Mouse (Mus musculus) hindbrain, postnatal 0 days (tissue): ENCODE data around the gene Slc22a2. TPM values are rescaled to one million over a fixed set of nuclear protein-coding genes. Genes with fewer than 3 reads are reported as not detected.

Source experiments
- ATAC-seq: fragments of 200-750 bp; cut with Nextera tagmentation; 2 replicates; pipeline ENCODE4 v1.8.0; 2017; ENCODE audit warnings: mild to moderate bottlenecking, moderate TSS enrichment, moderate library complexity
- DNase-seq: peaks from one replicate; pipeline ENCODE4 v3.0.0-alpha.2; 2015; ENCODE audit warnings: low spot score
- H3K27ac ChIP-seq: fragments of 300-500 bp; sonication (generic); 2 replicates; pipeline ENCODE4 v1.5.1; 2014; ENCODE audit warnings: mild to moderate bottlenecking
- H3K27me3 ChIP-seq: fragments of 300-500 bp; sonication (generic); 2 replicates; pipeline ENCODE4 v1.6.1; 2014; ENCODE audit warnings: low read length, mixed read lengths; ENCODE audit not compliant: insufficient read depth
- H3K36me3 ChIP-seq: fragments of 300-500 bp; sonication (generic); 2 replicates; pipeline ENCODE4 v1.6.1; 2014; ENCODE audit warnings: low read length, mixed read lengths; ENCODE audit not compliant: insufficient read depth
- H3K4me1 ChIP-seq: fragments of 300-500 bp; sonication (generic); 2 replicates; pipeline ENCODE4 v1.6.1; 2014; ENCODE audit warnings: antibody characterized with exemption, low read length, mixed read lengths; ENCODE audit not compliant: insufficient read depth
- H3K4me2 ChIP-seq: fragments of 300-500 bp; sonication (generic); 2 replicates; pipeline ENCODE4 v1.6.1; 2014; ENCODE audit warnings: low read depth, mild to moderate bottlenecking, low read length, moderate library complexity, mixed read lengths
- H3K4me3 ChIP-seq: fragments of 300-500 bp; sonication (generic); 2 replicates; pipeline ENCODE4 v1.5.1; 2014; ENCODE audit warnings: low read length
- H3K9ac ChIP-seq: fragments of 300-500 bp; sonication (generic); replicated peaks from 2 replicates; pipeline ENCODE4 v1.6.1; 2014; ENCODE audit warnings: mild to moderate bottlenecking, low read length, moderate library complexity, mixed read lengths
- H3K9me3 ChIP-seq: fragments of 300-500 bp; sonication (generic); 2 replicates; pipeline ENCODE4 v1.6.1; 2016; ENCODE audit warnings: low read length, mixed read lengths
- CTCF ChIP-seq: IDR thresholded peaks from 2 replicates; pipeline ENCODE4 v1.5.1; 2016; ENCODE audit warnings: antibody characterized with exemption, control low read depth, low read depth
- WGBS: fragments of 180-500 bp; shearing (Covaris S2); extraction: QIAGEN DNeasy Blood & Tissue Kit; methylation state at CpG from one replicate; pipeline ENCODE4 v1.1.7; 2014; 5-methylcytosine and 5-hydroxymethylcytosine counted together
- polyA plus RNA-seq: library from polyadenylated mRNA; unstranded; fragments of >200 nt; fragmentation: Nextera tagmentation; extraction: Ambion mirVana; gene quantifications from 2 replicates; pipeline ENCODE4 v1.2.1, GENCODE M21; 2015
- total RNA-seq: library from RNA; depleted of rRNA; stranded (reverse); fragments of >200 nt; gene quantifications from 2 replicates; pipeline ENCODE4 v1.2.3, GENCODE M21; 2014

Gene Slc22a2
- total and polyA plus RNA-seq, 2 experiments from 2014 or later: 0.78 to 1.2 TPM

GRCm38 (mm10) chr17:12627983-12628382 is 44.1 kb downstream of the Slc22a2 start:
- no peak for DNase-seq
- Histone ChIP-seq H3K36me3 (no peaks in the 10 kb centered on the region), H3K4me2 (no peak overlapping the region), H3K4me1 (0 out of 2 replicates have a peak, but pooled peaks cover 6% of the 10 kb centered on the region), H3K4me3 (no peak overlapping the region), H3K27ac (no peak overlapping the region), H3K9me3 (peaks cover 3% of the 10 kb centered on the region; the same call in 1 of the 2 replicates), H3K9ac (no peak overlapping the region), H3K27me3 (no peaks in the 10 kb centered on the region)
- no peak for ATAC-seq
- 88% methylated on average over 4 of the region's 4 CpGs for WGBS
- TF ChIP-seq CTCF: no peak

DNA sequence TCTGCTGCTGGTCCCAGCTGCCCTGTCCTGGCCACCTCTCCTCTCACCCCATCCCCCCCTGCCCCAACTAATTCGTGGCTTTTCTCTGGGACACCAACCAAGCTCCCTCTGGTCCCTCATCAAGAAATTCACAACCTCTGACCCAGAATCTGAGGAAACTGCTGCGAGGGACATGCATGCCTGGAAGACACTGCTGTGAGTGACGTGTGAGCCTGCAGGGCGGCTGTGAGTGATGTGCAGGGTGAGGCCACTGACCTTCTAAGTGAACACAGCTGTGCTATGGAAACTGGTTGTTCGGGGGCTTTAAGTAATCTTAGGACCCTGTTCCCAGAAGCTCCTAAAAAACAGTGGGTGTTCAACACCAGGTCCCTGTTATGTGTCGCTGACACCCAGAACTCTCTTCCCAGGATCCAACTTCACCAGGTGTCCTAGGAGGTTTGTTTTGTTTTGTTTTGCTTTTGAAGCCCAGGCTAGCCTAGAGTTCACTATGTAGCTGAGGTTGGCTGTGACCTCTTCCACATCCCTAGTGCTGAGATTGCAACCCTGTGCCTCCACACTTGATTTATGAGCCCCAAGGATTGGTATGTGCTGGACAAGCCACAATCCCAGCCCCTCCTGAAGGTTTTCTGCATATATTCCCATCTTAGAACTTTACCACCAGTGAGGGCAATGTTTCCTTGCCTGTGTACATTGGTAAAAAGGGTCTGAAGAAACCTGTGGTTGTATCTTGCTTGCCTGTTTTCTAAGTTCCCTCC is 47.2 kb downstream of the Slc22a2 start:
- no peaks in the 10 kb centered on the region for H3K27me3 ChIP-seq
- no peak for ATAC-seq
- no peak overlapping the region for H3K4me2 ChIP-seq
- DNase-seq: no peak
- H3K9ac ChIP-seq: no peak overlapping the region
- H3K4me3 ChIP-seq: no peak overlapping the region
- no peak overlapping the region for H3K27ac ChIP-seq
- 0 out of 2 replicates have a peak, but pooled peaks cover 6% of the 10 kb centered on the region for H3K4me1 ChIP-seq
- 50% methylated on average over 6 of the region's 6 CpGs for WGBS
- no peaks in the 10 kb centered on the region for H3K36me3 ChIP-seq
- H3K9me3 ChIP-seq: no peaks in the 10 kb centered on the region
- TF ChIP-seq CTCF: no peak

DNA sequence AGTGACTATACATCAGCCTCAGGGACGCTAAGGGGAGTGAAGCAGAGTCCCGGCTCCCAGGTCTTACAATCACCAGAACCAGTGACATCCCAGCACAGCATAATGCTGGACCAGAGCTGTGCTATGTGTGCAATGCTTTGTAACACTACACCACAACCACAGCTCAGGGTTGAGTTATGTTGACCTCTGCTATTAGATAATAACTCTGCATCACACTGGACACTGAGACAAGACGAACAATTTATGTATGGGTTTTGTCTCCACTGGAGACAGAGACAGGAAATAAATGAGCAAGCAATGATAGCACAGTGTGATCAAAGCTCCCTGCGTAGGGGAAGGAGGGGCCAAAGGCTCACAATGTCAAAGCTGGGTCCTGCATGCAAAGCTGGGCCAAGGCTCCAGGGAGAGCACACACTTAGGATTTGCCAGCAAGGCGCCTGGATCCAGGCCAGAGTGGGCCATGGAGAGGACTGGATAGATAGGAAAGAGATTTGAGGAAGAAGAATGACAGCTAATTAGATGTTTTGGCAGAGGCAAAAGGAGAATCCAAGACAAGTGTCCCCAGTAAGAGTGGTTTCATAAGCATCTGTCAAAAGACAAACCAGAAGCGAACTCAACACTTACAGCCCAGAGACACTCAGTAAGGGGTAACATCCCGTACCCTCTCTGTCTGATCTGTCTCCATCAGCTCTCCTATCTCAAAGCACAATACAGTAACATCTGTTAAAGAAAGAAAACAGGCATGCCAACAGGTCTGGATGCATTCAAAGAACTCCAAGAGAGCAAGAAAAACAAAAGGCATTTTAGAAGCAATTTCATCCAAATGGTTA is 48.1 kb downstream of the Slc22a2 start:
- H3K27me3 ChIP-seq: no peaks in the 10 kb centered on the region
- H3K9me3 ChIP-seq: no peaks in the 10 kb centered on the region
- no peak overlapping the region for H3K9ac ChIP-seq
- 30% methylated on average over 7 of the region's 7 CpGs for WGBS
- no peak overlapping the region for H3K27ac ChIP-seq
- DNase-seq (peak; percentile 43), ATAC-seq (no peak)
- no peaks in the 10 kb centered on the region for H3K36me3 ChIP-seq
- H3K4me3 ChIP-seq: no peak overlapping the region
- TF ChIP-seq CTCF: no peak
- 0 out of 2 replicates have a peak, but pooled peaks cover 6% of the 10 kb centered on the region for H3K4me1 ChIP-seq
- H3K4me2 ChIP-seq: no peak overlapping the region

- DNase-seq: no peak
- H3K4me2 ChIP-seq: no peak overlapping the region
- no peak for TF ChIP-seq CTCF
- no peak for ATAC-seq
- H3K36me3 ChIP-seq: no peaks in the 10 kb centered on the region
- H3K27me3 ChIP-seq: no peaks in the 10 kb centered on the region
- WGBS: 54% methylated on average over 4 of the region's 4 CpGs
- no peak overlapping the region for H3K27ac ChIP-seq
- H3K9ac ChIP-seq: no peak overlapping the region
- H3K4me1 ChIP-seq: 0 out of 2 replicates have a peak, but pooled peaks cover 6% of the 10 kb centered on the region
- no peaks in the 10 kb centered on the region for H3K9me3 ChIP-seq
- no peak overlapping the region for H3K4me3 ChIP-seq
These were observed 50.9 kb downstream of the Slc22a2 start for GRCm38 (mm10) chr17:12634814-12635213.

- no peak overlapping the region for H3K4me2 ChIP-seq
- H3K36me3 ChIP-seq: no peaks in the 10 kb centered on the region
- TF ChIP-seq CTCF: peak; percentile 21; the same call in 1 of the 2 replicates
- 93% methylated on average over 3 of the region's 3 CpGs for WGBS
- H3K9ac ChIP-seq: no peak overlapping the region
- H3K27ac ChIP-seq: no peak overlapping the region
- DNase-seq (no peak), ATAC-seq (no peak)
- H3K4me1 ChIP-seq: no peaks in the 10 kb centered on the region
- H3K9me3 ChIP-seq: no peaks in the 10 kb centered on the region
- no peaks in the 10 kb centered on the region for H3K27me3 ChIP-seq
- H3K4me3 ChIP-seq: no peak overlapping the region
These were observed 55.7 kb downstream of the Slc22a2 start for GRCm38 (mm10) chr17:12639585-12639984.

- H3K4me2 ChIP-seq: no peak overlapping the region
- no peak for ATAC-seq
- TF ChIP-seq CTCF: no peak
- H3K27me3 ChIP-seq: no peaks in the 10 kb centered on the region
- H3K9ac ChIP-seq: no peak overlapping the region
- no peak overlapping the region for H3K27ac ChIP-seq
- WGBS: 74% methylated on average over 4 of the region's 4 CpGs
- H3K9me3 ChIP-seq: no peaks in the 10 kb centered on the region
- H3K4me1 ChIP-seq: no peaks in the 10 kb centered on the region
- DNase-seq: no peak
- no peaks in the 10 kb centered on the region for H3K36me3 ChIP-seq
- no peak overlapping the region for H3K4me3 ChIP-seq
These were observed 57.2 kb downstream of the Slc22a2 start for GRCm38 (mm10) chr17:12641087-12641486.
